Mouse (Mus musculus): ENCODE measurements around the gene Clmp.

The Clmp gene

GRCm38 (mm10) chr9:40693026-40693425 is 7.3 kb downstream of the Clmp start:
- no peak for DNase-seq (ENCODE audit: low spot score in 2 of 2)

GRCm38 (mm10) chr9:40693768-40694167 is 8.0 kb downstream of the Clmp start:
- DNase-seq (ENCODE audit: low spot score in 2 of 2): no peak

DNA sequence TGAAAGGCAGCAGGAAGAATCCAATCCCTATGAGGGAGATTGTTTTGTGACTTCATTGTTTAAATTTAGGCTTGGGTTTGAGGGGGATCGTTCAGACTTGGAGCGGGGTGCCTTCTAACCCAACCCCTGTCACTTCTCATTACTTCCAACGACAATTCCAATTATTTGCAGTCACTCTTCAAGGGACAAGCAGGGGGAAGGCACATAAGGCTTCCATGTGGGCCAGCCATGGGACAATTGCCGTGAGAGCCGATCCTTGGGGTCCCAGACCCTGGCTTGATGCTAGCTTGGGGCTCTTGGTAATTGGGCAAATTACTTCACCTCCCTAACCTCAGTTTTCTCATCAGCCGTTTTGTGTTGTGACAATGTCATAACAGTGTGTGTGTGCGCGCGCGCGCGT is 8.5 kb downstream of the Clmp start:
- no peak for DNase-seq (ENCODE audit: low spot score in 2 of 2)

- DNase-seq (ENCODE audit: low spot score in 2 of 2): no peak
Measured at GRCm38 (mm10) chr9:40696086-40696485, 10.3 kb downstream of the Clmp start.

DNA sequence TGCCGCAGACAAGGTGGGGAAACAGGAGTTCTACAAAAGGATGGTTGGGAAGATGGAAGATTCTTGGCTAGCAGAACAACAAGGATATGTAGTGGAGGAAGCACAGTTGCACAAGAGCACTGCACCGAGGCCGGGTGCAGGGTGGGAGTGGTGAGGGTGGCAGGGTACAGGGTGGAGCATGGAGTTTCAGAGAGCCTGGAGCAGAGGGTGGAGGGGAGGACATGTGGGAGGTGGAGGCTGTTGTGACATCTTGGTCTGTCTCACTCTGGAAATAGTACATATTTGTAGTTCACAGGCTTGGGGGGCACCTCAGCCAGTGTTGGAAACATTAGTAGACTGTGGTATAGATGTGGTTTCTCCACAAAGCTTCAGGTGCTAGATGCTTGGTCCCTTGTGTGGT is 13.4 kb downstream of the Clmp start:
- DNase-seq (ENCODE audit: low spot score in 2 of 2): no peak

- no peak for DNase-seq (ENCODE audit: low spot score in 2 of 2)
Measured at GRCm38 (mm10) chr9:40700253-40700652, 14.5 kb downstream of the Clmp start.

DNA sequence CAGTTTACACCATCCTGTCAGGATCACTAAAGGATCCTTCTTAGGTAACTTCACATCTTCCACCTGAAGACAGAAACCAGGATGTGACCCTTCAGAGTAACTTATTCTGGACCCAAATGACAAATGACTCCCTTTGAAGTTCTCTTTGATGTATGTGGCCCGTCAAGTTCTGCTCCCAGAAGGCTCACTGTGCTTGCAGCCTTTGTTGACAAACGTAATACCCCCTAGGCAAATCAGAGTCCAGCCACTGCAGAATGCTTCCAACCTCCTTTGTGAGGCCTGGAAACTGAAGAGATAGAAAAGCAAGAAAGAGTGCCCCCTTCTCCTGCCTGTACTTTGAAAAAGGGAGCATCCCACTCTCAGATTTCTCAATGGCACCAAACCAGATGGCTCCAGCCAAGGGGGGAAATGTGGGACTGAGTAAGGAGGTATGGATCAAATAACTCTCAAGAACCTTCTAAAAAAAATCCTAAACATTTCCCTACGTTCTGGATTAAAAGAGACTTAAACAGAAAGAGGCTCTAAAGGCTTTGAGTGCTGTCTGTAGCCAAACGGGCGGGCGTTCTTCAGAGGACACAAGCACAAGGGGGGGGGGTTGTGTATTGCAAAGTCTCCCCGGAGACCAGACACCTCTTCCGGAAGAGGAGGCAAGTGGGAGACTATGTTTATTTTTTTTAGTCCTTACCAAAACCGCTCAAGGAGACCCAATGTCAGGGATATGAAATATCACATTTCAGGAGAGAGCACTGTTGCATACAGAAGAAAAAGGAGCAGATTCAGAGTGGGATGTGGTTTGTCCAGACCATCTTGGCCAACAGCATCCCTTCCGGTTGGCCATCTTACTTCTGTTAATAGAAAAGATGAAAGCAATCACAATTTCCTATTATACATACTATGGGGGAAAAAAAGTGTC is 18.9 kb downstream of the Clmp start:
- DNase-seq (ENCODE audit: low spot score in 2 of 2): no peak

GRCm38 (mm10) chr9:40708448-40709140 is 22.8 kb downstream of the Clmp start:
- DNase-seq (ENCODE audit: low spot score in 2 of 2): no peak

GRCm38 (mm10) chr9:40709141-40709537 is 23.4 kb downstream of the Clmp start:
- no peak for DNase-seq (ENCODE audit: low spot score in 2 of 2)

- no peak for DNase-seq (ENCODE audit: low spot score in 2 of 2)
Measured at GRCm38 (mm10) chr9:40709587-40709986, 23.8 kb downstream of the Clmp start.

GRCm38 (mm10) chr9:40709991-40710390 is 24.2 kb downstream of the Clmp start:
- DNase-seq (ENCODE audit: low spot score in 2 of 2): no peak

DNA sequence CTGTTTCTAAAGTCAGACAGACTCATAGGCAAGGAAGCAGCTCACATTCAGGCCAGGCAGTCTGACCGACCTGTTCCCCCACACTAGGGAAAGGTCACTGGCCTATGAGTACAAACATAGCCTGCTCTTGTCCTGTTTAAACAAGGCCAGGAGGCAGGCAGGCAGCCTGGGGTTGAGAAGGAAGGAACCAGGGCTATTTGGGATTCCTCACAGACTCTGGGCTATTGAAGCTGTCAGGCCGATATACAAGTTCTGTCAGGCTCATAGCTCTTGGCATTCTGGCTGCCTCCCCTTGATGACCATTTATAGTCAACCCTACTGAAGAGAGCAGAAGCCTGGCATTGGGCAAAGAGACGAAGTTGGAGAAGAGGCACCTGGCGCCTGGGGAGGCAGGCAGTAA is 25.9 kb downstream of the Clmp start:
- no peak for DNase-seq (ENCODE audit: low spot score in 2 of 2)

GRCm38 (mm10) chr9:40717182-40717874 is 31.6 kb downstream of the Clmp start:
- DNase-seq (ENCODE audit: low spot score in 2 of 2): no peak

DNA sequence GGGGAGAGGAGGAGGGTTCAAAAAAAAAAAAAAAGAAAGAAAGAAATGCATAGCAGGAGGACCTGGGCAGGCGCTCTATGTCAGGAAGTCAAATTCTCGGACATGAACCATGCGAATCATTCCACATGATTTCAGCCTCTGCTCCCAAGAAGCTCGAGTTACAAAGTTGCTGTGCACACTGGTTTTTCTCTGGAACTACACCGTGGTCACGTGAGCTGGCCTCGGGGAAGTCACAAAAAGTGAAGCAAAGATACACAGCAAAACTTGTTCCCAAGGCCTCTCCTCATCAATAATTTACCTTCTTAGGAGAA is 32.1 kb downstream of the Clmp start:
- DNase-seq (ENCODE audit: low spot score in 2 of 2): no peak

GRCm38 (mm10) chr9:40720881-40721280 is 35.1 kb downstream of the Clmp start:
- no peak for DNase-seq (ENCODE audit: low spot score in 2 of 2)

DNA sequence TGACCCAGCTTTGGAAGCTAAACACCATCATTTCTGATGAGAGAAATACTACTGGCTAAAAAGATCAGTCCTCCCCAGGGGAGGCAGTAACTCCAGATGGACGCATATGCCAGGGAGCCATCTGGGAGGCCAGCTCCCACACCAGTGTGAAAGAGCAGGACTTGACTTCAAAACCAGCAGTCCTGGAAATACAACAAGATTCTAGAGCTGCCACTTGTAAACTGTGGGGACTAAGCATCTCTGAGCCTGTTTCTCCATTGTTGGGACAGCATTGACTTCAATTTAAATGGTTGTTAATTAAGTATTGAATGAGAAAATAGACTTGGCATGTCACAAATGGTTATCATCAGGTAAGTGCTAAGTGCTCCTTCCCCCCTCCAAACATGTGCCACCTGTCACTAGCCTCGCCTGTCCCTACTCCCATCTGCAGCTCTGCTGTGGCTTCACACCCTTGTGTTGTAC is 37.6 kb downstream of the Clmp start:
- DNase-seq (ENCODE audit: low spot score in 2 of 2): no peak

DNA sequence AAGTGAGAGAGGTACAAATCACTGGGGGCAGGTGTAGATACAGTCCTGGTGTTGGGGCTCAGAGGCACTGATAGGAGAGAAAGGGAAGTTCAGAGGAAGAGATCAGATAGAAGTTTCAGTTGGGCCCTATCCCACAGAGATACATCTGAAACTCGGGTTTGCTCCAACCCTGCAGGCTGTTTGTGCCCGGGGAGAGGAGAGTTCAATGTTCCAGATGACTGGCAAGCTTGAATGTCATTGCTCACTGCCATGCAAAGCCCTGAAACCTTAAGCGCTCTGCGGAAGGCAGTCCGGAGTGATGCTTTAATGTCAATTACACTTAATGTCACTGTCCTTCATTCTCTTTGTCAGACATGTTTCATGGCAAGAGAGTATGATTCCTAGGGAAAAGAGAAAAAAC is 39.2 kb downstream of the Clmp start:
- DNase-seq (ENCODE audit: low spot score in 2 of 2): no peak

- no peak for DNase-seq (ENCODE audit: low spot score in 2 of 2)
Measured at GRCm38 (mm10) chr9:40727140-40727823, 41.5 kb downstream of the Clmp start.

DNA sequence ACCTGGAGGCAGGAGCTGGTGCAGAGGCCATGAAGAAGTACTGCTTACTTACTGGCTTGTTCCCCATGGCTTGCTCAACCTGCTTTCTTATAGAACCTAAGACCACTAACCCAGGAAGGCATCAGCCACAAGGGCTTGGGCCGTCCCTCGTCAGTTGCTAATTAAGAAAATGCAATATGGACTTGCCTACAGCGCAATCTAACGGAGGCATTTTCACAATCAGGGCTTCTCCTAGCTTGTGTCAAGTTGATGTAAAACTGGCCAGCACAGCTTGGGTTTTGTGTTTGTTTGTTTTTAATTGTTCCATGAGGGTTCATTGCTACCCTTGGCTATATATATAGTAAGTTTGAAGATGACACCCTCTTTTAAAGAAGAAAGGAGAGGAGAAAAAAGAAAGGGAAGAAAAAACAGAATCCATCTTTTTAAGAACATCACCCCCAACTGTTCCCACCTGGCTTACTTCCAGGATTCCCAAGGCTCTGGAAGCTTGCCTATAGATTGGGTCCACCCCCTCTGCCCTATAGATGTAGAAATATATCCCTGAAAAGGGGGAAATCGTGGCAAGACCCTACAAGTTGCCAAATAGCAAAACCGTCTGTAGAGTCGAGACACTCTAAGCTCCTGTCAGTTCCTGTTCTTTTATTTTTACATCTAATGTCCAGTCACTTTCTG is 42.2 kb downstream of the Clmp start:
- no peak for DNase-seq (ENCODE audit: low spot score in 2 of 2)

DNA sequence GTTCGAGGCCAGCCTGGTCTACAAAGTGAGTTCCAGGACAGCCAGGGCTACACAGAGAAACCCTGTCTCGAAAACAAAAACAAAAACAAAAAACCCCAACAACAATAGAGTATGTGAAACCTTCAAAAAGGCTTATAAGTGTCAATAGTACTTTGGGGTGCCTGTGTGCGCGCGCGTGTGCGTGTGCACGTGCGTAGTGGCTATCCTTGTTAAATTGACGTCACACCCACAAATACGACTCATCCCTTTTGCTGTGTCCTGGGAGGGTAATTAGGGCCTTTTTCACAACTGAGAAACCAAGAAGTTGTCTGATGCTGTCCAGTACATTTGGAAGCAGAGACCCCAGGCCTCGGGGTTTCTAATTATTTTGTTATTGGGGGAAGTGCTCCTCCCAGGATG is 44.5 kb downstream of the Clmp start:
- no peak for DNase-seq (ENCODE audit: low spot score in 2 of 2)
